Mouse (Mus musculus) bone marrow, adult 2 months (tissue): ENCODE measurements around the gene Rpl23. TPM values are rescaled to one million over a fixed set of nuclear protein-coding genes. Genes with fewer than 3 reads are reported as not detected.
A peak's percentile ranks its signal among the peaks of the same experiment; 100 is the strongest.

Experiments used
- H3K27ac ChIP-seq: fragments of 200-500 bp; 2 replicates; pipeline ENCODE4 v1.5.1; 2012; ENCODE audit warnings: low read depth, mild to moderate bottlenecking, control low read depth, inconsistent platforms, low read length; ENCODE audit not compliant: control insufficient read depth, poor library complexity, insufficient read depth
- H3K4me1 ChIP-seq: fragments of 200-500 bp; 2 replicates; pipeline ENCODE4 v1.6.1; 2011; ENCODE audit warnings: low read length; ENCODE audit not compliant: control insufficient read depth, insufficient read depth
- H3K4me3 ChIP-seq: fragments of 200-500 bp; replicated peaks from 2 replicates; pipeline ENCODE3; 2011; ENCODE audit warnings: mild to moderate bottlenecking, low read depth, low read length, control low read depth; ENCODE audit not compliant: control insufficient read depth
- CTCF ChIP-seq: fragments of 200-500 bp; IDR thresholded peaks from 2 replicates; pipeline ENCODE4 v1.5.1; 2011; ENCODE audit warnings: low read length, control low read depth; ENCODE audit not compliant: control insufficient read depth, insufficient read depth
- POLR2A ChIP-seq: fragments of 200-500 bp; IDR thresholded peaks from 2 replicates; pipeline ENCODE4 v1.6.1; 2011; ENCODE audit warnings: low read depth, mild to moderate bottlenecking, control low read depth, low read length, borderline replicate concordance; ENCODE audit not compliant: control insufficient read depth
- WGBS: fragments of 180-500 bp; shearing (Covaris S2); methylation state at CpG from one replicate; pipeline ENCODE4 v1.1.7; 2018; 5-methylcytosine and 5-hydroxymethylcytosine counted together
- polyA plus RNA-seq: library from polyadenylated mRNA; stranded (reverse); fragments of >200 nt; gene quantifications from 2 replicates; pipeline ENCODE4 v1.2.4, GENCODE M21; 2011; ENCODE audit warnings: low replicate concordance; ENCODE audit not compliant: missing spikeins, insufficient read depth, insufficient read length

Gene Rpl23
- polyA plus RNA-seq, 1 experiment = 853 TPM

DNA sequence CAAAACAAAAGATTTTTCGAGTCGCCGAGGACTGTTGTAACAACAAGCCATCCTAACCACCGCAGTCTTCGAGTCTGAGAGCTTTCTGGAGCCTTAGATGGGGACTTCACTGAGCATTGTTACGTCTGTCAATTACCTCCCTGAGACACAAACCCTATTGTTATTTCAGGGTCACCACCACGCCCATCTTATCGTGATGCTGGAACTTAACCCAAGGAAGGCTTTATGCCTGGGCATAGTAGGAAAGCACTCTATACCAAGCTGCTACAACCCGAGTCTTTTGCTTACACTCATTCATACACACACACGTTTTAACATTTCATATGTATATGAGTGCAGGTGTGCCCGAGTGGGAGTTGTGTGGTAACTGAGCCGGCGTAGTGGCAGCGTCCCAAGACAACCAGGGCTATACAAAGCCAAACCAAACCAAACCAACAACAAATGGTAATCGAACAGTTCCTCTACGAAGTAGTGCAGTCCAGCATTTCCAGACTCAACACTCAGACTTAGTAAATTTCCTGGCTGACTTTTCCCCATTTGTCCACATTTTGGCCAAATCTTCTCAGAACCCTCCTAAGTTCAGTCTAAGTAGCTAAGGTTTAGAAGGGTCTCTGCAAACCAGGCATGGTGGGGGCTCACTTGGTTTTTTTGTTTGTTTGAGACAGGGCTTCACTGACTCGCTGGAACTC, 6.3 kb downstream of the Rpl23 start, which contains the start of gene 1700001P01Rik:
Gene 1700001P01Rik (minus strand): TSS at position 111 of the 689 bp plus-strand sequence.
- 74% methylated on average over 17 of the region's 17 CpGs for WGBS
- H3K4me3 ChIP-seq = no peak within 1 kb of the TSS
- no peak within 1 kb of the TSS for H3K27ac ChIP-seq
- TF ChIP-seq POLR2A = no peak
- no peak for TF ChIP-seq CTCF
- no peaks in the 10 kb centered on the region for H3K4me1 ChIP-seq

DNA sequence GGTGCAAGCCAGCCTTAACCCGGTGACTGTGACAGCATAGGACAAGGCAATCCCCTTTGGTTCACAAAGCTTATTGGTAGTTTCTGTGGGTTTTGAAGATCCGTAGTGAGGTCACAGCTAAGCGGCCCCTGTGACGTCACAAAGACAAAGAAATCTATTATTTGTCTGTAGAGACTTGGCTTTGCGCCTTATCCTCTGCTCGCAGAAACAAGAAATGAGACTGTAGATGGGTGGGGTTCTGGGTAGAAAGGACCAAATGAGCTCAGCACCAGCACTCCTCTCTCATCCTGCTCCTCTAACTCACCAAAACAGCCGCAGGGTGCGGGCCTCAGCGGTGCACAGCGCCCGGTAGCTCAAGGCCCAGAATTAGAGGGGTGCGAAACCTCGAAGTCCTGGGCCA, 7.1 kb downstream of the Rpl23 start:
- H3K4me3 ChIP-seq = no peak overlapping the region
- 84% methylated on average over 13 of the region's 13 CpGs for WGBS
- no peak overlapping the region for H3K27ac ChIP-seq
- TF ChIP-seq POLR2A (no peak), CTCF (no peak)
- no peaks in the 10 kb centered on the region for H3K4me1 ChIP-seq

GRCm38 (mm10) chr11:97771410-97771809, 10.8 kb downstream of the Rpl23 start:
- WGBS = 48% methylated on average over 14 of the region's 14 CpGs
- Histone ChIP-seq H3K4me1 (no peaks in the 10 kb centered on the region), H3K4me3 (no peak overlapping the region), H3K27ac (no peak overlapping the region)
- TF ChIP-seq POLR2A (no peak), CTCF (no peak)

- TF ChIP-seq CTCF (no peak), POLR2A (no peak)
- Histone ChIP-seq H3K27ac (no peak overlapping the region), H3K4me1 (peaks cover 3% of the 10 kb centered on the region; the same call in 1 of the 2 replicates), H3K4me3 (no peak overlapping the region)
- WGBS = 38% methylated on average over 2 of the region's 2 CpGs
These were observed 12.5 kb downstream of the Rpl23 start for GRCm38 (mm10) chr11:97769704-97770103.

DNA sequence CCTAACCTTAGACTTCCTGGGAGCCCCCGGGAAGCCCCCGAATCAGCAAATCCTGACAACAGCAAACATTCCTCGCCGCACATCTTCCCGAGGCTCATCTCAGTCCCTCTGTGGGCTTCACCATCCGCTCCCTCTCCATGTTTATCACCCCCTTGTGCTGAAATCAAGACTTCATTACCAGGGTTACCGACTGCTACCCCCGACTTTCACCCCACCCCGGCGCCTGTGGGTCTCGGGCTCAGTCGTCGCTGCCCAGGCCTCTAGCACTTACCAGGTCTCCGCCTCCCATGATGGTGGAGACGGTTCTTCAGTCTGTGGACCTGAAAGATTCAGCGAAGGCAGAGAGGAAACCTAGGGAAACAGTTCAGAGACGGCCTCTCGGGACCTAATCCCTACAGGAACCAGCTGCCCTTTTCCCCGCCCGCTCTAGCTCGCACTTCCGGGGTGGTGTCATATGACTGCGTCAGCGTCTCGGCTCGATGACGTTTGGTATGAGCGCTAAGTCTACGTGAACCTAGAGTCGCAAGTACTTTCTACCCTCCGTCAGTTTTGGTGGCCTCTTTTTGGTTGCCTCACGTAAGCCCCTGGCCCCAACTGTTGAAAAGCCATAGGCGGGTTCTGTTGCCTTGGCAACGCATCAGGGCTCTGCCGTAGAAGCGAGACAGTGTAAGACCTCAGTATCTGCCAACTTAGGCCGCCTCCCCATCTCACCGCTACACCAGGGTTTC, 15.9 kb downstream of the Rpl23 start, which contains the start of gene Cwc25:
Gene Cwc25 (minus strand): TSS at position 403 of the 728 bp plus-strand sequence.
- under 1% methylated on average over 38 of the region's 38 CpGs for WGBS

GRCm38 (mm10) chr11:97761638-97762037, 20.6 kb downstream of the Rpl23 start:
- no peak overlapping the region for H3K4me3 ChIP-seq
- TF ChIP-seq CTCF (no peak), POLR2A (no peak)

More for the DNA sequence above, 15.9 kb downstream of the Rpl23 start, which contains the start of gene Cwc25:
- Histone ChIP-seq H3K4me3 (peak within 1 kb of the TSS; percentile 90), H3K27ac (peak within 1 kb of the TSS; percentile 77), H3K4me1 (peaks cover 3% of the 10 kb centered on the region; the same call in 1 of the 2 replicates)
- TF ChIP-seq CTCF = no peak
- peak; percentile 60; the same call in 1 of the 2 replicates for TF ChIP-seq POLR2A

DNA sequence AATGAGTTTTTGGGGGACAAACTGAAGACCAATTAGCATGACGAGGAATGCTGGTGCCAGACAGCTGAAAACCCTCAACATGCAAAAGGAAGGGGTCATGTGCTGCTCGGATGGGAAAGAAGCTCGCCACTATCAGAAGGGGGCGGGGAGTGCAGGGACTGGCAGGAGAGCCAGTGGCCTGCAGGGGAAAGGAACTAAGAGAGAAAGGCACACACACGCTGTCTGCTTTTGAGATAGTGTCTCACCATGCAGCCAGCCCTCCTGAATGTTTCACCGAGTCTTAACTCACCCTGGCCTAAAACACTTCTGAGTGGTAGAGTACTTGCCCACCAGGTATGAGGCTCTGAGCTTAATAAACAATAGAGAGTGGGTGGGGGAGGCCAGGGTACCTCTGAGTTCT, 23.3 kb downstream of the Rpl23 start:
- Histone ChIP-seq H3K27ac (no peak overlapping the region), H3K4me3 (no peak overlapping the region), H3K4me1 (peaks cover 2% of the 10 kb centered on the region)
- no peak for TF ChIP-seq CTCF
- no peak for TF ChIP-seq POLR2A
- WGBS = 88% methylated on average over 6 of the region's 6 CpGs

More at GRCm38 (mm10) chr11:97761638-97762037, 20.6 kb downstream of the Rpl23 start:
- Histone ChIP-seq H3K27ac (no peak overlapping the region), H3K4me1 (peaks cover 3% of the 10 kb centered on the region; the same call in 1 of the 2 replicates)

GRCm38 (mm10) chr11:97758125-97758524, 24.1 kb downstream of the Rpl23 start:
- WGBS = 77% methylated on average over 1 of the region's 1 CpGs
- Histone ChIP-seq H3K27ac (no peak overlapping the region), H3K4me1 (peaks cover 2% of the 10 kb centered on the region), H3K4me3 (no peak overlapping the region)
- TF ChIP-seq POLR2A (no peak), CTCF (no peak)
